Mouse (Mus musculus) forebrain, embryonic 16.5 days (tissue): ENCODE results near the gene Msi2. TPM values are rescaled to one million over a fixed set of nuclear protein-coding genes. Genes with fewer than 3 reads are reported as not detected.
A peak's percentile ranks its signal among the peaks of the same experiment; 100 is the strongest.

Experiments used
- ATAC-seq: fragments of 200-750 bp; cut with Nextera tagmentation; 2 replicates; pipeline ENCODE4 v1.8.0; 2017; ENCODE audit warnings: mild to moderate bottlenecking, moderate library complexity
- H3K27ac ChIP-seq: fragments of 300-500 bp; sonication (generic); 2 replicates; pipeline ENCODE4 v1.5.1; 2014; ENCODE audit warnings: low read length, control low read depth
- H3K27me3 ChIP-seq: fragments of 300-500 bp; sonication (generic); replicated peaks from 2 replicates; pipeline ENCODE4 v1.6.1; 2014; ENCODE audit warnings: low read length; ENCODE audit not compliant: control insufficient read depth, insufficient read depth
- H3K36me3 ChIP-seq: fragments of 300-500 bp; sonication (generic); 2 replicates; pipeline ENCODE4 v1.6.1; 2014; ENCODE audit not compliant: control insufficient read depth, insufficient read depth
- H3K4me1 ChIP-seq: fragments of 300-500 bp; sonication (generic); replicated peaks from 2 replicates; pipeline ENCODE4 v1.6.1; 2014; ENCODE audit warnings: low read length; ENCODE audit not compliant: control insufficient read depth, insufficient read depth
- H3K4me2 ChIP-seq: fragments of 300-500 bp; sonication (generic); 2 replicates; pipeline ENCODE4 v1.6.1; 2014; ENCODE audit warnings: mild to moderate bottlenecking, low read length, control low read depth
- H3K4me3 ChIP-seq: fragments of 300-500 bp; sonication (generic); replicated peaks from 2 replicates; pipeline ENCODE4 v1.5.1; 2014; ENCODE audit warnings: mild to moderate bottlenecking, low read length, control low read depth
- H3K9ac ChIP-seq: fragments of 300-500 bp; sonication (generic); replicated peaks from 2 replicates; pipeline ENCODE4 v1.6.1; 2014; ENCODE audit warnings: low read depth, low read length, control low read depth
- H3K9me3 ChIP-seq: fragments of 300-500 bp; sonication (generic); 2 replicates; pipeline ENCODE4 v1.6.1; 2016; ENCODE audit warnings: low read length; ENCODE audit not compliant: control insufficient read depth
- WGBS: fragments of 180-500 bp; shearing (Covaris S2); extraction: QIAGEN DNeasy Blood & Tissue Kit; methylation state at CpG from one replicate; pipeline ENCODE4 v1.1.7; 2014; 5-methylcytosine and 5-hydroxymethylcytosine counted together
- polyA plus RNA-seq: library from polyadenylated mRNA; unstranded; fragments of >200 nt; fragmentation: Nextera tagmentation; extraction: Ambion mirVana; gene quantifications from 2 replicates; pipeline ENCODE4 v1.2.1, GENCODE M21; 2015

The Msi2 gene
- polyA plus RNA-seq, 1 experiment from 2014 or later: 23.4 TPM

DNA sequence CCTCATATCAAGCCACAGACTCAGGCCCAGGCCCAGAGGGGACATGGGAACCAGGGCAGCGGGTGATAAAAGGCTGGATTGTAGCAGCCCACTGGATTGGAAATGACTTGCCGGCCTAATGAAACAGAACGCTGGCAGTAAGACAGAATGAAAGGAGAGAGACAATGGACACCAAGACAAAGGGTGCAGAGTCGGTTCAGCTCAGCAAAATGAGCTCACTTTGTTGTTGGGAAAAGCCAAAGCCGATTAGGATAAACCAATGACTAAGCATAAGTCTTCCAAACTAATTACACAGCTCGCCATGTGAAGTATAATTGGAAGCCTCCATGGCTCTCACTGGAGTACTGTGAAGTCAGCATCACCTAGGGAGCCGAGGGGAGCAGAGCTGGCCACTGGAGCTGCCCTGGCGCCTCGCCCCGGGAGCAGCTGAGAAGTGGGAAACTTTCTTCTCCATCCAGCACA, 133.1 kb downstream of the Msi2 start:
- H3K9ac ChIP-seq: no peak overlapping the region
- no peak overlapping the region for H3K4me3 ChIP-seq
- no peaks in the 10 kb centered on the region for H3K36me3 ChIP-seq
- no peaks in the 10 kb centered on the region for H3K9me3 ChIP-seq
- whole genome bisulfite sequencing: 2% methylated on average over 10 of the region's 10 CpGs
- H3K27me3 ChIP-seq: no peaks in the 10 kb centered on the region
- H3K4me2 ChIP-seq: no peak overlapping the region
- H3K4me1 ChIP-seq: peaks cover 86% of the 10 kb centered on the region
- ATAC-seq: peak; percentile 59
- peak overlapping the region; percentile 83 for H3K27ac ChIP-seq

DNA sequence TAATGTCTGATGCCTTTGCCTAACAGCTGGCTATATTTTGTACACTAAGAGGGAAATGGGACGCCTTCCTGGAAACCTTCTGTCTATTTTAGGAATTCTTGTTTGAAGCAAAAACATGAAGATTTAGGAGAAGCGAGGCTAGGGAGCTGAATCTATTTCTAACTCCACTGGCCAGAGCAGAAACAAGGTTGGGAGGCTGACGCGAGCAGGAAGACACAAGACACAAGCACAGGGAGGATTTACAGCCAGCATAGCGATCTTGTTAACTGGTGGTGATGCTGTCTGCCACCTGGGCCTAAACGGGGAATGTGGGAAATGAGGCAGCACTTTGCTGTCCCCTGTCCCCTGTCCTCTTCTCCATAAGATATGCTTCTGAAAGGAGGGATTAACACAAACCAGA, 134.4 kb downstream of the Msi2 start:
- Histone ChIP-seq H3K9me3 (no peaks in the 10 kb centered on the region), H3K4me3 (no peak overlapping the region), H3K9ac (no peak overlapping the region), H3K27me3 (no peaks in the 10 kb centered on the region), H3K4me1 (peaks cover 78% of the 10 kb centered on the region), H3K36me3 (no peaks in the 10 kb centered on the region), H3K4me2 (no peak overlapping the region), H3K27ac (peak overlapping the region; percentile 83)
- 2% methylated on average over 6 of the region's 6 CpGs for WGBS
- no peak for ATAC-seq

- no peaks in the 10 kb centered on the region for H3K36me3 ChIP-seq
- no peaks in the 10 kb centered on the region for H3K9me3 ChIP-seq
- peaks cover 73% of the 10 kb centered on the region for H3K4me1 ChIP-seq
- no peak overlapping the region for H3K9ac ChIP-seq
- peak overlapping the region; percentile 10; the same call in 1 of the 2 replicates for H3K4me2 ChIP-seq
- H3K4me3 ChIP-seq: no peak overlapping the region
- peak; percentile 84 for ATAC-seq
- H3K27me3 ChIP-seq: no peaks in the 10 kb centered on the region
- 2% methylated on average over 8 of the region's 8 CpGs for WGBS
- peak overlapping the region; percentile 83 for H3K27ac ChIP-seq
Measured at GRCm38 (mm10) chr11:88583259-88583833, 135.0 kb downstream of the Msi2 start.

DNA sequence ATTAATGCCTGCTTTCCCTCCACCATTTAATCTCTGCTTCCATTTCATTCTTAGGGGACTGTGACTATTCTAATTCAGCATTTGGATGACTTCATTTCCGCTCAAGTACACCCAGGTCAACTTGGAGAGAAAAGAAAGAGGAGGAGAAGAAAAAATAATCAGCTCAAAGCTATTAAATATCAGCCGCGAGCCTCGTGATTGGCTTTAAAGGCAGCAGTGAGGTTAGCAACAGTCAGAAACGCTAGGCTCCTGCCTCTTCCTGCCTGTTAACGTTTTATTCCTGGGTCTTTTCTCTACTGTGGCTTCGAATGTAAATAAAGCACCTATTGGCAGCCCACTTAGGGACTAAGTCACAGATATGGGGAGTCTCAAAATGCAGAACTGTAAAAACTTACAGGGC, 135.5 kb downstream of the Msi2 start:
- Histone ChIP-seq H3K4me3 (no peak overlapping the region), H3K27ac (peak overlapping the region; percentile 83), H3K9me3 (no peaks in the 10 kb centered on the region), H3K36me3 (no peaks in the 10 kb centered on the region), H3K4me1 (peaks cover 69% of the 10 kb centered on the region), H3K27me3 (no peaks in the 10 kb centered on the region), H3K9ac (peak overlapping the region; percentile 24; the same call in 1 of the 2 replicates), H3K4me2 (peak overlapping the region; percentile 33)
- ATAC-seq: no peak; the same call in 1 of the 2 replicates
- WGBS: 2% methylated on average over 7 of the region's 7 CpGs

GRCm38 (mm10) chr11:88582021-88582707, 136.1 kb downstream of the Msi2 start:
- H3K4me2 ChIP-seq: peak overlapping the region; percentile 33
- ATAC-seq: no peak
- H3K27me3 ChIP-seq: no peaks in the 10 kb centered on the region
- 5% methylated on average over 13 of the region's 13 CpGs for WGBS
- H3K4me3 ChIP-seq: no peak overlapping the region
- peaks cover 69% of the 10 kb centered on the region for H3K4me1 ChIP-seq
- peak overlapping the region; percentile 83 for H3K27ac ChIP-seq
- H3K9ac ChIP-seq: peak overlapping the region; percentile 24; the same call in 1 of the 2 replicates
- H3K36me3 ChIP-seq: no peaks in the 10 kb centered on the region
- H3K9me3 ChIP-seq: no peaks in the 10 kb centered on the region

DNA sequence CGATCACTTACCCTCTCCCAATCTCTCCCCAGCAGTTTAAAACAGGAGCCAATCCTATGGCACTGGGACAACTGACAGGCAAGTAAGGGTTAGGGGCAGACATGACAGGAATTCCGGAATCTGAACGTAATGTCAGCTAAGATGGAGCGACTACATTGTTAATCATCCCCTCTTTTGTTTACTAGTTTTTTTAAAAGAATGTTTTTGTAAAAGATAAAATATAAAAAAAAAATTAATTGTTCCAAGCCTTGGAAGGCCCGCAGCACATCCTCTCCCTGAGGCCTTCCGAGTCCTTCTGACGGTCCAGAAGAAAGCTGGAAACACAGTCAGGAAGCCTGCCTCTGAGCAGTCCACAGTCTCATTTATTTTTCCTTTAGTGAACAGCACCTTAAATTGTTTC, 136.9 kb downstream of the Msi2 start:
- Histone ChIP-seq H3K4me2 (no peak overlapping the region), H3K9ac (no peak overlapping the region), H3K4me3 (no peak overlapping the region), H3K9me3 (no peaks in the 10 kb centered on the region), H3K27ac (peak overlapping the region; percentile 83), H3K4me1 (peaks cover 70% of the 10 kb centered on the region), H3K27me3 (no peaks in the 10 kb centered on the region), H3K36me3 (no peaks in the 10 kb centered on the region)
- no peak for ATAC-seq
- 29% methylated on average over 7 of the region's 7 CpGs for WGBS

DNA sequence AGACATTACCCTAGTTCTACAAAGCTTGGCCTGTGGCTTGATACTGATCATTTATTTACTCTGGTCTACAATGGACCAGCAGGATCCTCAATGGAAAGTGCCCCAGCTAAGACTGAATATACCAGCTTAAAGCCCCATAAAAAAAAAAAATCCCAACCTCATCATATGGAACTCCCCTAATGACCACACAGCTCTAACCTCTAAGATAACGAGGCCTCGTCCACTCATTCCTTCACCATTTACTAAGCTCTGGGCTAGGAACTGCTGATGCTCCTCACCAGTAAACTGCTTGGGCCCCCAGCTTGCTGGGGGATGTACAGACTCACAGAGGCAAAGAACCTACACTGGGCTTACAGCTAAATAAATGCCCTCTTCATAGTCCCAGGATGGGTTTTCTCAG, 139.6 kb downstream of the Msi2 start:
- no peaks in the 10 kb centered on the region for H3K27me3 ChIP-seq
- no peak overlapping the region for H3K27ac ChIP-seq
- ATAC-seq: no peak
- H3K4me2 ChIP-seq: no peak overlapping the region
- WGBS: 48% methylated on average over 2 of the region's 2 CpGs
- H3K9ac ChIP-seq: no peak overlapping the region
- peaks cover 70% of the 10 kb centered on the region for H3K4me1 ChIP-seq
- no peaks in the 10 kb centered on the region for H3K9me3 ChIP-seq
- no peak overlapping the region for H3K4me3 ChIP-seq
- no peaks in the 10 kb centered on the region for H3K36me3 ChIP-seq

DNA sequence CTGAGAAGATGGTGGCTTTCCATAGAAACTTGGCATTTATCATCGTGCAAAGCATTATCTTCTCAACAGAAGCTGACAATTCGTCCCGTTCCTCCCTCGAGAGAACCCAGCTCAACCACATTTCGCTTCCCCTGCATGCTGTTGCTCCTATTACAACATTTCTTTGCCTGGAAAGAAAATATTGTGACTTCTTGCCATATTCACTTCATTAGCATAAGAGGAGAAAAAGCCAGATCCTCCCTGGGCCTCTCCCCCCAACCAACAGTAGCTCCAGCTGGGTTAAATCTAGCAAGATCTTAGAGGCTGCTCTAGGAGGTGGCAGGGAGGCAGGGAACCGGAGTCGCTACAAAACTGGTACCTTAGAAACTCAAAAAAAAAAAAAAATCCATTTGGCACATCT, 141.2 kb downstream of the Msi2 start:
- no peaks in the 10 kb centered on the region for H3K36me3 ChIP-seq
- no peaks in the 10 kb centered on the region for H3K27me3 ChIP-seq
- WGBS: 25% methylated on average over 7 of the region's 7 CpGs
- H3K27ac ChIP-seq: no peak overlapping the region
- peaks cover 68% of the 10 kb centered on the region for H3K4me1 ChIP-seq
- no peak overlapping the region for H3K4me3 ChIP-seq
- H3K4me2 ChIP-seq: peak overlapping the region; percentile 10; the same call in 1 of the 2 replicates
- peak; percentile 57 for ATAC-seq
- no peaks in the 10 kb centered on the region for H3K9me3 ChIP-seq
- H3K9ac ChIP-seq: no peak overlapping the region

DNA sequence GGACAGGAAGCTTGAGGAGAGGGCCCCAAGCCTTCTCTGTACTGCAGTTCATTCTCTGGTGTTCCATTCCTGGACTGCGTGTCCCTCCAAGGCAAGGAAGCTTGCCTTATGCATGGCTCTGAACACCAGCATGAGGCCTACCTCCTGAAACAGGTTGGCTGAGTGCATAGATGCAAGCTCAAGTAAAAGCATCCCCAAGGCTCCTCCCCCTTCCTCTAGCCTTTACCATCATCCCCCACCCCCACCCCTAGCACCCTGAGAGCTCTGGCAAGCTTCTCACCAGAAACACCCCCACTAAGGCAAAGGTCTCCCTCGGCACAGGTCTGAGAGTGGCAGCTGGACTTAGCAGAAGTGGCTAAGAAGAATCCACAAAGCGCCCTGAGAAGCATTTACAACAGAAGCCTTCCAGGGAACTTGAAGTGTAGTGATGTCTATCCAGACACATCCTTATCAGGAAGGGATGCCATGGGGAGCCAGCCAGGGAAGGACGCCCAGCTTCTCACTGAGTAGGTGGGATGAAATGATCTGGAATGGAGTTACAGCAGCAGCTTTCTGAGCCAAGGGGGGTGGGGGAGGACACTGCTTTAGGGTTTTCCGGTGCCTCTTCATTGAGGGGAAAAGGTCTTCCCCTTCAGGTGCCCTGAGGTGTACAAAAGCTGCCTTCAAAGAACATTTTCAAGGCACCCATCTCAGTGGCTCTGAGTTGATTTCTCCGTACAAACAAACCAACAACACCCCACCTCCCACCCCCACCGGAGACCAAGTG, 141.9 kb downstream of the Msi2 start:
- H3K36me3 ChIP-seq: no peaks in the 10 kb centered on the region
- H3K4me2 ChIP-seq: peak overlapping the region; percentile 10; the same call in 1 of the 2 replicates
- WGBS: 59% methylated on average over 7 of the region's 7 CpGs
- peaks cover 64% of the 10 kb centered on the region for H3K4me1 ChIP-seq
- ATAC-seq: no peak
- H3K9me3 ChIP-seq: no peaks in the 10 kb centered on the region
- H3K27ac ChIP-seq: no peak overlapping the region; the same call in 1 of the 2 replicates
- no peak overlapping the region for H3K9ac ChIP-seq
- H3K27me3 ChIP-seq: no peaks in the 10 kb centered on the region
- no peak overlapping the region for H3K4me3 ChIP-seq
